Mouse (Mus musculus) lung, postnatal 0 days (tissue): ENCODE measurements around the gene Tox4.

ENCODE experiments used
- CTCF ChIP-seq: IDR thresholded peaks from 2 replicates; pipeline ENCODE4 v1.5.1; 2016; ENCODE audit warnings: antibody characterized with exemption, mild to moderate bottlenecking
- EP300 ChIP-seq: IDR thresholded peaks from 2 replicates; pipeline ENCODE4 v1.6.1; 2016; ENCODE audit warnings: antibody characterized with exemption, mild to moderate bottlenecking, control low read depth

GRCm38 (mm10) chr14:52279747-52280120, 788 bp downstream of the Tox4 start:
- TF ChIP-seq CTCF (no peak), EP300 (no peak)
